Mouse (Mus musculus): ENCODE data around the gene Tmem255b. TPM values are rescaled to one million over a fixed set of nuclear protein-coding genes. Genes with fewer than 3 reads are reported as not detected.

Gene Tmem255b
- polyA plus RNA-seq, 1 experiment: 1.0 TPM

DNA sequence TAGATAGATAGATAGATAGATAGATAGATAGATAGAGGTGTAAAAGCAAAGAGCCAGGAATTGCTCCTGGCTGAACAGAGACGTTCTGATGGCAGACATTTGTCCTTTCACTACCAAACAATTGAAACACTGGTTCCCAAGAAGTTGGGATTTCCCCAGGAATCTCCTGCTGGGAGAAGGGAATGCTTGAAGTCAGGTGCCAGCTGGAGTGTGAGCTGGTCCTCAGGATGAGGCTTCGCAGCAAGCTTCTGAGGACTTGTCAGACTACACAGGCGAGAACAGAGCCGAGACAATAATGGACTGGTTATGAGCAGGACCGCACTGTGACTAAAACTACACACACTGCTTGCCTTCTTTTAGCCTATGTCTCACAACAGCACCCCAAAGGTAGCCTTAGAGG lies 77.0 kb downstream of the Tmem255b start:
- no peak overlapping the region for H3K4me3 ChIP-seq (replicated peaks; ENCODE audit: insufficient read depth, low read depth, low read length)
- H3K27me3 ChIP-seq (ENCODE audit: control insufficient read depth, insufficient read depth, low read length): no peaks in the 10 kb centered on the region
- no peak overlapping the region for H3K27ac ChIP-seq (ENCODE audit: insufficient read depth, low read length)
- TF ChIP-seq POLR2A (IDR thresholded peaks at IDR 0.05; ENCODE audit: borderline replicate concordance, insufficient read depth, low read length) (no peak), CTCF (IDR thresholded peaks at IDR 0.05; ENCODE audit: borderline replicate concordance, insufficient read depth, low read depth, low read length) (no peak)
- peaks cover 39% of the 10 kb centered on the region for H3K4me1 ChIP-seq (ENCODE audit: control insufficient read depth, insufficient read depth, low read length)
- peak; percentile 69 to 85 for DNase-seq
- 12% methylated on average over 5 of the region's 5 CpGs for WGBS

DNA sequence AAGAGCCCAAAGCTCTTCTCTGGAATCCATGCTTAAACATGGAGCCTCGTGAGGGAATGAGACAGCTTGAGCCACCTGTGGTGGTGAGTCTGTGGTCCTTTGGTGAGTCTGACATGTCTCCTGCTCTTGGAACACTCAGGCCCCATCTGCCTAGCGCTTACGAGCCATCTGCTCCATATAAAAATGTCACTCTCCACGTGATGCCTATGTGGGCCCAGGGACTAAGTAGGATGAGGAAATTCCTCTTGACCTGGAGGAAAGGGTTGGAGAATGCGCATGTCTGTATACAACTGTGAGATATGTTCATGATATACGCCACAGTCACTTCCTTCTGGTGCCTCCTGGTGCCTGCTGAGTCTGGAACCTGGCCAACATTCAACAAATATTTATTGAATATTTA lies 77.7 kb downstream of the Tmem255b start:
- no peak for TF ChIP-seq CTCF (IDR thresholded peaks at IDR 0.05; ENCODE audit: borderline replicate concordance, insufficient read depth, low read depth, low read length)
- no peak for TF ChIP-seq POLR2A (IDR thresholded peaks at IDR 0.05; ENCODE audit: borderline replicate concordance, insufficient read depth, low read length)
- peaks cover 36% of the 10 kb centered on the region for H3K4me1 ChIP-seq (ENCODE audit: control insufficient read depth, insufficient read depth, low read length)
- WGBS: 16% methylated on average over 6 of the region's 6 CpGs
- DNase-seq: peak; percentile 86 to 93
- H3K27me3 ChIP-seq (ENCODE audit: control insufficient read depth, insufficient read depth, low read length): no peaks in the 10 kb centered on the region
- no peak overlapping the region for H3K4me3 ChIP-seq (replicated peaks; ENCODE audit: insufficient read depth, low read depth, low read length)
- H3K27ac ChIP-seq (ENCODE audit: insufficient read depth, low read length): no peak overlapping the region

DNA sequence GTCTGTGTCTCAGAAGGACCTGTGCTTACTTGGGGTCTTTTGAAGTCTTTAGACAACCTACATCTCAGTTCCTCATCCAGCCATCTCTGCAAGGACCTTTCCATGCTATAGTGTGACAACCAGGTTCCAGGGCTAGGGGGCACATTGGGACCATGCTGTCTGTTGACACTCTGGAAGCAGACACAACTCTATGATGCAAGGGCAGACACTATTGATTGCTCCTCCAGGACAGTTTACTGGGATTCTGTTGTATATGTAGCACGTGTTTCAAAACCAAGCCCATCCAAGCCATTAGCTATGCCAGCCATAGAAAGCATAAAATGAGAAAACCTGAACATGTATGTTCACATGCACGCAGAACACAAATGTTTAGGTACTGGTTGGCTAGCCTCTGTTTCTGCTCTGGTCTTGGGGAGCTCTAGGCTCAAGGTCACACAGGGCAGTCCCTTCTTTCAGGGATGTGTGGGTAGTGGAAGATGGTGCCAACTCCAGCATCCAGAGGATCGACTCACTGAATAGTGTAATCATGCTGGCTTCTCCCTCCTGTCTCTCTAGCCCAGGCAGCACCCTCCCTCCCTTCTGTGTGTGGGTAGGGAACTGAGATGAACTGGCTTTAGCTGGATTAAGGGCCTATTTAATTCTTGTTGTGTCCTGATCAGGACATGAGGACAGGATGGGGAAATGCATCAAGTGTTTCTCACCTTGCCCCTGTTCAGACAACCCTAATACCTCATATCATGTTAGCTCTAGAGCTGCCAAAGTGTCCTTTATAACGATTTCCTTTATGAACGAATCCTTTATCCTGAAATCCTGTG lies 78.8 kb downstream of the Tmem255b start:
- Histone ChIP-seq H3K4me1 (ENCODE audit: control insufficient read depth, insufficient read depth, low read length) (peaks cover 33% of the 10 kb centered on the region), H3K4me3 (replicated peaks; ENCODE audit: insufficient read depth, low read depth, low read length) (no peak overlapping the region), H3K27me3 (ENCODE audit: control insufficient read depth, insufficient read depth, low read length) (no peaks in the 10 kb centered on the region), H3K27ac (ENCODE audit: insufficient read depth, low read length) (no peak overlapping the region)
- TF ChIP-seq CTCF (IDR thresholded peaks at IDR 0.05; ENCODE audit: borderline replicate concordance, insufficient read depth, low read depth, low read length): no peak
- no peak for TF ChIP-seq POLR2A (IDR thresholded peaks at IDR 0.05; ENCODE audit: borderline replicate concordance, insufficient read depth, low read length)
- WGBS: 91% methylated on average over 5 of the region's 5 CpGs
- DNase-seq: no peak

DNA sequence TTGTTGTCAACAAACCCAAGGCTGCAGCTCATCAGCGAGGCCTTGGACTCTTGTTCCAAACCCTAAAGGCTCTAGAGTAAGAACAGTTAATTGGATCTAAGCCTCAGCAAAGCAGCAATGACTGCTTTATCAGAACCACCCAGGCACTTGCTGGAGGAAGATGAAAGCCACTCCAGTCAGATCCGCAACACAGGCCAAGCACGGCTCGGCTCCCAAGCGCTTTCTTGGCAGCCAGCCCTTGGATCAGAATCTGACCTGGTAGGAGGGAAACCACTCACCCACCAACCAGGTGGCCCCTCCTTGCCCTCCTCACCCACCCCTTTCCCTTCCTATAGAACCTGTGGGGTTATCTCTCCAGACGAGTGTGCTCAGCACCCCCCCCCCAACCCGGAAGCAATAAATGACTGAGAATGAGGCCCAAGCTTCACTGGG lies 81.0 kb downstream of the Tmem255b start:
- DNase-seq: peak; percentile 63 to 72
- H3K4me1 ChIP-seq (ENCODE audit: control insufficient read depth, insufficient read depth, low read length): peaks cover 32% of the 10 kb centered on the region
- H3K27ac ChIP-seq (ENCODE audit: insufficient read depth, low read length): no peak overlapping the region
- whole genome bisulfite sequencing: 18% methylated on average over 7 of the region's 7 CpGs
- no peak overlapping the region for H3K4me3 ChIP-seq (replicated peaks; ENCODE audit: insufficient read depth, low read depth, low read length)
- TF ChIP-seq CTCF (IDR thresholded peaks at IDR 0.05; ENCODE audit: borderline replicate concordance, insufficient read depth, low read depth, low read length) (no peak), POLR2A (IDR thresholded peaks at IDR 0.05; ENCODE audit: borderline replicate concordance, insufficient read depth, low read length) (no peak)
- no peaks in the 10 kb centered on the region for H3K27me3 ChIP-seq (ENCODE audit: control insufficient read depth, insufficient read depth, low read length)

DNA sequence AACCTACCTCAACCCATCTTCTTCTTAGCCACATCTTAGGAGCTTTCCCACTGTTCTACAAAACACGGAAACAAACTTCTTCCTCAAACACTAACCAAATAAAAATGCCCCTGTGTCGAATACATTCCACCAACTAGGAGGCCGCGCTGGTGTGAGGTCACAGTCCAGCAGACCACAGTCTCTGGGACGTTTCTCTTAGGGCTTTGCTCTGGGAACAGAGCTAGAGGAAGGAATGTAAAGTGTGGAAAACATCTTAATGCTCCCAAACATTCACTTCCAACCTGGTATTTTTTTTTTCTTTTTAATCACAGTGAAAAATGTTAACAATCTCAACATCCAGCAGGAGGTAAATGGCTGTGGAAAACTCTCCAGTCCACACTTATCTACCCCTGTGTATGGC lies 81.7 kb downstream of the Tmem255b start:
- Histone ChIP-seq H3K27me3 (ENCODE audit: control insufficient read depth, insufficient read depth, low read length) (no peaks in the 10 kb centered on the region), H3K27ac (ENCODE audit: insufficient read depth, low read length) (no peak overlapping the region), H3K4me1 (ENCODE audit: control insufficient read depth, insufficient read depth, low read length) (peaks cover 27% of the 10 kb centered on the region), H3K4me3 (replicated peaks; ENCODE audit: insufficient read depth, low read depth, low read length) (no peak overlapping the region)
- WGBS: 92% methylated on average over 5 of the region's 5 CpGs
- DNase-seq: no peak
- no peak for TF ChIP-seq POLR2A (IDR thresholded peaks at IDR 0.05; ENCODE audit: borderline replicate concordance, insufficient read depth, low read length)
- TF ChIP-seq CTCF (IDR thresholded peaks at IDR 0.05; ENCODE audit: borderline replicate concordance, insufficient read depth, low read depth, low read length): no peak

DNA sequence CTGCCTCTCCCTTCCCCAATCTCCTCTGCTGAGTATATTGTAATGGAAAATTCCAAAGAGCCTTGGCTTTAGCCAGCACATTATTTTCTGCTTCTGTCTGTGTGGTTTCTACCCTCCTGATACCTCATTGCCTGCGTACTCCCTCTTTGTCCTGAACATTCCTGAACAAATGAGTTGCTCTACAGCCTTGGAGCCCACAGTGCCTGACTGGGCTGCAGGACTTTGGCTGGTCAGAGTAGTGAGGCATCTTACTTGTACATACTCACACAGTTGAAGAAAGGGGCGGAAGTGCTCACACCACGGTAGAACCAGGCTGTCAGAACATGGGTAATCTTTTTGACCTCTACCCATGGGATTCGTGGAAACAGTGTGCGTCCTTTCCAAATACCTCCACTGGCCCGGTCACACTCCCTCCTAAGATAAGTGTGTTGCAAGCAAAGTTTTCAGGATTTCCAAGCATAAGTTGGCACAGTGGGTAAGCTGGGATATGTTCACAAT lies 82.3 kb downstream of the Tmem255b start:
- H3K27me3 ChIP-seq (ENCODE audit: control insufficient read depth, insufficient read depth, low read length): no peaks in the 10 kb centered on the region
- H3K27ac ChIP-seq (ENCODE audit: insufficient read depth, low read length): no peak overlapping the region
- no peak for DNase-seq
- peaks cover 23% of the 10 kb centered on the region for H3K4me1 ChIP-seq (ENCODE audit: control insufficient read depth, insufficient read depth, low read length)
- H3K4me3 ChIP-seq (replicated peaks; ENCODE audit: insufficient read depth, low read depth, low read length): no peak overlapping the region
- TF ChIP-seq POLR2A (IDR thresholded peaks at IDR 0.05; ENCODE audit: borderline replicate concordance, insufficient read depth, low read length) (no peak), CTCF (IDR thresholded peaks at IDR 0.05; ENCODE audit: borderline replicate concordance, insufficient read depth, low read depth, low read length) (no peak)
- WGBS: 98% methylated on average over 6 of the region's 6 CpGs

Other genes starting within 250 kb of the Tmem255b start
- 6.8 and 8.0 TPM in 2 replicates for gene Grtp1, start 234.6 kb upstream of the Tmem255b start, polyA plus RNA-seq (2012; rRNA removed)
- 2.2 and 2.5 TPM in 2 replicates for gene Adprhl1, start 181.0 kb upstream of the Tmem255b start, polyA plus RNA-seq (2012; rRNA removed)
- 61.6 and 62.3 TPM in 2 replicates for gene Dcun1d2, start 147.1 kb upstream of the Tmem255b start, polyA plus RNA-seq (2012; rRNA removed)
- gene Tmco3, start 147.0 kb upstream of the Tmem255b start, polyA plus RNA-seq (2012; rRNA removed): 46.9 and 55.2 TPM in 2 replicates
- 72.1 and 74.7 TPM in 2 replicates for gene Tfdp1, start 96.4 kb upstream of the Tmem255b start, polyA plus RNA-seq (2012; rRNA removed)
- gene Atp4b, start 38.4 kb upstream of the Tmem255b start, polyA plus RNA-seq (2012; rRNA removed): not detected in 2 replicates
- 0.02 and 0.05 TPM in 2 replicates for gene Grk1, start 30.1 kb upstream of the Tmem255b start, polyA plus RNA-seq (2012; rRNA removed)
- gene Gas6, start 59.3 kb downstream of the Tmem255b start, polyA plus RNA-seq (2012; rRNA removed): 141 and 145 TPM in 2 replicates
- 0.18 TPM in 1 of 2 replicates, not detected in the other for gene 1700029H14Rik, start 127.3 kb downstream of the Tmem255b start, polyA plus RNA-seq (2012; rRNA removed)
- 94.9 and 107 TPM in 2 replicates for gene Rasa3, start 242.4 kb downstream of the Tmem255b start, polyA plus RNA-seq (2012; rRNA removed)